Mouse (Mus musculus) adipocyte (in vitro differentiated cells): ENCODE data around the gene Dck.

ENCODE experiments used
- DNase-seq: peaks from one replicate; pipeline ENCODE4 v3.0.0-alpha.2; 2016; ENCODE audit warnings: low spot score

Dck gene

GRCm38 (mm10) chr5:88791256-88792245 is 26.8 kb downstream of the Dck start:
- DNase-seq: peak; percentile 57

GRCm38 (mm10) chr5:88793676-88794075 is 28.9 kb downstream of the Dck start:
- DNase-seq: no peak

GRCm38 (mm10) chr5:88795910-88796584 is 31.3 kb downstream of the Dck start:
- no peak for DNase-seq

GRCm38 (mm10) chr5:88796588-88796987 is 31.8 kb downstream of the Dck start:
- no peak for DNase-seq

GRCm38 (mm10) chr5:88797121-88797520 is 32.3 kb downstream of the Dck start:
- no peak for DNase-seq

GRCm38 (mm10) chr5:88805616-88806015 is 40.8 kb downstream of the Dck start:
- no peak for DNase-seq

GRCm38 (mm10) chr5:88806278-88806677 is 41.5 kb downstream of the Dck start:
- DNase-seq: no peak

GRCm38 (mm10) chr5:88807342-88807741 is 42.5 kb downstream of the Dck start:
- DNase-seq: no peak

- DNase-seq: no peak
Observed at GRCm38 (mm10) chr5:88813188-88813587, 48.4 kb downstream of the Dck start.

GRCm38 (mm10) chr5:88814552-88814951 is 49.8 kb downstream of the Dck start:
- DNase-seq: no peak

- DNase-seq: no peak
Observed at GRCm38 (mm10) chr5:88821542-88821941, 56.7 kb downstream of the Dck start.

- no peak for DNase-seq
Observed at GRCm38 (mm10) chr5:88824838-88825237, 60.0 kb downstream of the Dck start.

GRCm38 (mm10) chr5:88829835-88830571 is 65.2 kb downstream of the Dck start:
- DNase-seq: no peak

- no peak for DNase-seq
Observed at GRCm38 (mm10) chr5:88830880-88831279, 66.1 kb downstream of the Dck start.

- no peak for DNase-seq
Observed at GRCm38 (mm10) chr5:88831935-88832334, 67.1 kb downstream of the Dck start.
